Mouse (Mus musculus) G1E (cell line): ENCODE measurements at regions not wholly inside any gene's neighbourhood (a gene's known extent, or its start where the extent isn't known, plus 50 kb on each side); places are given as distances from the start of the nearest gene placed in this dataset.

Source experiments
- CTCF ChIP-seq: IDR thresholded peaks from 2 replicates; pipeline ENCODE4 v1.5.1; 2012; ENCODE audit warnings: low read depth, low read length, inconsistent platforms, mixed read lengths
- GATA1 ChIP-seq: IDR thresholded peaks from 2 replicates; pipeline ENCODE4 v1.6.1; 2012; ENCODE audit warnings: borderline replicate concordance, low read length, inconsistent platforms, mixed read lengths
- GATA2 ChIP-seq: IDR thresholded peaks from 2 replicates; pipeline ENCODE4 v1.6.1; 2012; ENCODE audit warnings: low read depth, low read length, inconsistent platforms, borderline replicate concordance
- TAL1 ChIP-seq: conservative IDR thresholded peaks from 2 replicates; pipeline ENCODE4 v1.6.1; 2012; ENCODE audit warnings: low read depth, low read length, inconsistent platforms, mixed read lengths

GRCm38 (mm10) chr6:84463592-84464367 lies 129.9 kb downstream of the Cyp26b1 start:
- TF ChIP-seq CTCF, result no peak
- TF ChIP-seq TAL1, result no peak
- TF ChIP-seq GATA2, result no peak
- no peak for TF ChIP-seq GATA1
